Mouse (Mus musculus): ENCODE measurements at regions not wholly inside any gene's neighbourhood (a gene's known extent, or its start where the extent isn't known, plus 50 kb on each side); places are given as distances from the start of the nearest gene placed in this dataset.

DNA sequence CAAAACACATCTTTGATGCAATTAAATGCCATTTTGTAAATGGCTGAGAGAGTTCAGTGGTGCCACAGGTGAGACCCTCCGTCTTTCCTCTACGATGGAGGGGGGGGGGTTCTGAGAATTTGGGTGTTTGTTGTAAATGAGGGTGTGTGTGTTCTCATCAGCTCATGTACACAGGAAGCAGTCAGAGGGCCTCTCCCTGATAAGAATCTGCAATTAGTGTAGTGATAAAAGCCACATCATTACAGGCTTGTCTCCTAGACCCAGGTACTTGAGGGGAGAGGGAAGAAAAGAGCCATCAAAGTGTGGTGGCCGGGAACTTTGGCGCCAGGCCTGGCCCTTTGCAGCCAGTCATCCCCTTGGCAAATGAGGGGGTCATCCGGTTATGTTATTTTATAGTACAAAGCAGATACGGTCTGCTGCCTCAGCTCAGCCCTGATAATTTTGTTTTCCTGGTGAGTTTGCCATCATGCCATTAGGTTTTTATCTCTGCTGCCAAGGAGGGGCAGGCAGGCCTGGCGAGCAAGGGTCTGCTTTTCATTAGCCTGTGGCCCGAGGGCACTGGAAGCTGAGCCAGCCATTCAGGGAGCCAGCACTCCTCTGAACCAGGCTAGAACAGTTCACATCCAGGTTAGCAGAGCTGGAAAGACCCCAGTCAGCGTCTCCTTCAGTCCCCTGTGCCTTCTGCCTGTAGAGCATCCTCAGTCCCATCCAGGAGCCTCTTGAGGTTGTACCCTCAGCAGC is 59.7 kb downstream of the H2al1j start:
- no peak for DNase-seq (ENCODE audit: low spot score)

DNA sequence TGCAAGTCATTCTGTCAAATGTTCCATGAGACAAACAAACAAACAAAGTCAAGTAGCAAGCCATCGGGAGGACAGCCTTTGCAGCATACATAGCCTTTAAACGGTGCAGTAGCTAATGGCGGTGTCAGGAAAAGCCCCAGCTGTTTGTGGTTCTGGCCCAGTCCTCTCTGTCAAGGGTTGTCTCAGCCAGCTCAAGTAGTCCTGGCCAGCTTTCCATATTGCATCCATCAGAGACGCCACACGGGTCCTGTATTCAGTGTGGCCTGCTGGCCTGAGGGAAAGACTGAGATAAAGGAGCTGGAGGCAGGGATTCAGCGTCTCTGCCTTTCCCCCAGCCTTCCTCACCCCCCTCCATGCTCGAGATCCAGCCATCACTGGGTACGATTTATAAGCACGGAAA is 61.2 kb downstream of the H2al1j start:
- DNase-seq (ENCODE audit: low spot score) = peak; percentile 26

DNA sequence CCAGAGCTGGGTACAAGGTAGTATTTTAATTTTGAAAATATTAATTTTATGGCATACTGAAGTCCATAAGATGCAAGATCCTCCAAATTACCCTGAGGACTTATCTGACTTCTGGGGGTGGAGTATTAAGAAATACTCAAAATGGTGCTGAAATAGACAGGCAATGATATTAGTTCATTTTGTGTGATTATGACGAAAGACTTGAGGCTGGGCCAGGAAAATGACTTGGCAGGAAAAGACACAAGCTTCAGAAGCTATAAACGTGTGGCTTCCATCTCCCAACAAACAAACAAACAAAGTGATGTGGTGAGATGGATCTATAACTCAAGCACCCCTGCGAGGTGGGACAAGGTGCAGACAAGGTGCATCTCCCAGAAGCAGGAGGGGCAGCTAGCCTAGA is 72.8 kb downstream of the H2al1j start:
- DNase-seq (ENCODE audit: low spot score) = no peak

DNA sequence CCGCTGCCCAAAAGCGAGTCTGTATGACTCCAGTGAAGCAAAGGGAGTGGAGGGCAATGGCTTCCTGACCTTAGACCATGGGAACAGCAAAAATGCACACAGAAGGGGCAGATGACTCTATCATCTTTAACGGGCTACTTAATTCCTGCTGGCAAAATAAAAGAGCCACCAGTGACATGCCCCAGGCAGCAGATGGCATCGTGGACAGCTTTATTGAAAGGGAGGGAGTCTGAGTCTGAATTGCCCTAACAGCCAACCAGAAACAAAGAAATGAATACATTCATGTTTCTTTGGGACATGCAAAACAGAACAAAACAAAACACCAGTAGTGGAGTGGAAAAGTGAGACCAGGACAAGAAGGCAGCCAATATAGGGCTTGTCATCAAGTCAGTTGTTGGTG is 76.7 kb downstream of the H2al1j start:
- DNase-seq (ENCODE audit: low spot score) = no peak

DNA sequence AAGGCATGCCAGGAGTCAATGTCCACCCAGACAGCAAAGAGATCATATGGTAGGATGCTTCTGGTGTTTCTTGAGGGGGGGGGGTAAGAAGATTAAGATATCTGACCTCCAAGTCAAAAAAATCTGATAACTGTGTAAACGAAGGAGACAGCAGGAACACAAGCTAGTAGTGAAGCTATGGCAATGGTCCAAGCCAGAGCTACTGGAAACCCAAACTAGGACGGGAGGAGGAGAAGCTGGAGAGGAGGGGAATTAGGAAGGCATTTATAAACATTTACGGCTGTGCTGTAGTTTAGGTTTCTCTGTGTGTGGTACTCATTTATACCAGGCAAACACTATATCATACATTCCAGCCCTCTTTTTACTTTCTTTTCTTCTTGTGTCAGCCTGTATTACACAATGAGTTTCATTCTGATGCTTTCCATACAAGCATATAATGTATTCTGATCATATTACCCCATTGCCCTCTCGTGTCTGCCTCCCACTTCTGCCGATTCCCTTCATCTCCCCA is 84.7 kb downstream of the H2al1j start:
- DNase-seq (ENCODE audit: low spot score) = no peak

DNA sequence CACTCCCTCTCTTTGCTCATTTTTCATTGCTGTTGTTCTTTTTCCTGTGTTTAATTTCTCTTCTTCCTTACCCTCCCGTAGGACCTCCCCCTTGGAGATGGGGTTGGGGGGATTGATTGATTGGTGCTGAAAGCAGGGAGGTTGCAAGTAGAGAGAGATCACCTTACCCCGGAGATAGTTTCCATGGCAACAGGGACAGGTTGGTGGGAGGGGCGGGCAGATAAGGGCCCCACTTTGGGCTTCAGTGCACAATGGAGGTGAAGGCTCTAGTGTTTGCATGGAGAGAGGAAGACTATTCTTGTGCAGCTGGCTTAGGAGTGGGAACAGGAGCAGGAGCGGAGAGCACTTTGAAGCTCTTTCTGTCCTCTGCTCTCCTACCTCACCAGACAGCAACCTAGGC is 88.0 kb downstream of the H2al1j start:
- DNase-seq (ENCODE audit: low spot score) = no peak

DNA sequence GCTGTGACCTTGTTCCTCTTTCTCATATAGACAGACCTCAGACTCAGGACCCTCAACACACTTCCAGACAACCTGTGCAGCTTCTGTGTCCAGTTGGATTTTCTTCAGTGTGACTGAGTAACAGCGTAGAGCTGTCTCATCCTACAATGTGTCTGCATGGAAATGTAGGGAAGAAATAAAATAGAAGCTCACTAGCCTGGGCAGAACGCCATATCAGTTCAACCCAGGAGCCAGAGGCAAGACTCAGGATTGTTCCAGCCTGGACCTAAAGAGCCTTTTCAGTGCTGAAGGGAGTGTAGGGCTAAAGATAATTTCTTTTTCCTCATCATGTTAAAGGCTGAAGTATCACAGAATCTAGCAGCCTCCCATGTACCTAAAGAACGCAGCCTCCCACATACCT is 88.9 kb downstream of the H2al1j start:
- DNase-seq (ENCODE audit: low spot score) = no peak

DNA sequence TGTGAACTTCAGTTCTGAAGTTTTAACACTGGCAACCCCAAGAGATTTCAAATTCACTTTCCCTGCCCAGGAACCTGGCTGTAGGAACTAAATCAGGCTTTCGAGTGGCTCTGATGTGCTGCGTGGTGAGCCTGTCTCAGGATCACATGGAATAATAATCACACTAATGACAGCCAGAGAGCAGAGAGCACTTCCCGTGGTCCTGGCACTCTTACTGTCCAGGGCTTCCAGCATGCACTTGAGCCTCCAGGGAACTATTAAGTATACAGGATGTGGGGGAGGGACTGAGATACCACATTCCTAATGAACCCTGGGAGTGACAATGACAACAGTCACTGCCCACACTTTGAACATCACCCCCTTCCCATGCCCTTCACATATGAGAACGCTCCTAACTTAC is 90.2 kb downstream of the H2al1j start:
- DNase-seq (ENCODE audit: low spot score) = no peak

DNA sequence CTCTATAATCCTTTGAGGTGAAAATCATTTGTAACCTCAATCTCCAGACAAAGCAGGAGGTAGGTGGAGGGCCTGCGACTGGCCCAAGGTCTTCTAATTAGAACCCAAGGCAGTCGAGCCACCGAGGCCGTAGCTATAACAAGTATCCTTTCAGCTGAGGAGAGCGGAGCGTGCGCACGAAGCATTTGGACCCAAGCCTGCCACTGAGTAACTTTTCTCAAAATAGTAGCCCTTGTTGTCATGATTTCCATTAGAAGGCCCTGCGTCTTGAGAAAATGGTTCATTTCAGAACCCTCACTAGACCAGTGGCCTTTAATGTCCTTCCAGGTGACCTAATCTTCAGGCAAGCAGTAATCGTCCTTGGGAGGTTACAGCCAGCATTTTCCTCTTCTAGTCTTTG is 90.6 kb downstream of the H2al1j start:
- DNase-seq (ENCODE audit: low spot score) = no peak

DNA sequence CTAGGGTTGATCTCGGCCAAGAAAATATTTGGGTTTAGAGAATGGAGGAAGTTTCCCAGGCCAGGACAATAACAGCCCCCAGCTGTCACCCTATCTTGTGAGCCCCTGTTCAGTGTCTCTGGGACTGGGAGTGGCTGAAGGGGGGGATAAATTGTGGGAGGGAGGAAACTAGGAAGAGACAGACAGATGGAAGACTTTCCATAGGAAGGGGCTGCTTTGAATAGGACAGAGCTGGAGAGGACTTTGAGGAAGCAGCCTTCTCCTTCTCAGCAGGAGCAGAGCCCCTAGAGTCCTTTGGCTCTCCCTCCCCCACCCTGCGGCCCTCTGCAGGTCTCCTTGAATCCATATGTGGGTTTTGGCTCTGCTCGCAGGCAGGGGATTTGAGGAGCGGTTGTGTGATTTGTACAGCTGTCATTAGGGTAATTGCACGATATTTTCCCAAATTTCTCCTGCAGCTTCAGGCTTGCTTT is 91.6 kb downstream of the H2al1j start:
- DNase-seq (ENCODE audit: low spot score) = no peak

DNA sequence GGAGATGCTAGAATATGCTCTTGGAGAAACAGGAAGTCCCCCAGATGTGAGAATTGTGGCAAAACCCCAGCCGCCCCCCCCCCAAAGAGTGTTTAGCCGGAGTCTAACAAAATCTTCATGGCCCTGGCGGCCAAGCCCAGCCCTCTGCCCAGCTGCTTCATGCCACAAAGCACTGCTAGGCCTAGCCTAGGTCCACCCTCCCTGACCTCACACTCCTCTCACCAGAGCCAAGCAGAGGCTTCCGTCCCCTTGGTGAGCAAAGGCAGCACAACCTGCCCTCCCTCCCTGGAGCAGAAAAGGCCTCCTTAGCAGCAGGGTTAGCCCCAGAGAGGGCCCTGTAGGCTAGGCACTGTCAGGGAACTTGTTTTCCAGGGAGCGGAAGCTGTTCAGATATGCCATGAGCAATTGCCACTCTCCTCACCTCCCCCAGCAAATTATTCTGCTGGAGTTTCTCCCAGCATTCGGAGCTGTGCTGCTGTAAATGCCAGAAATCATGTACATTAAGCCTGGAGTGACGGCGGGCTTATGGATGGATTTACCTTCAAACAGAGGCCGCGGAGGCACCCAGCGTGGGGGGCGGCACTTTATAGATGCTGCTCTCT is 104.9 kb downstream of the H2al1j start:
- peak; percentile 11 for DNase-seq (ENCODE audit: low spot score)

DNA sequence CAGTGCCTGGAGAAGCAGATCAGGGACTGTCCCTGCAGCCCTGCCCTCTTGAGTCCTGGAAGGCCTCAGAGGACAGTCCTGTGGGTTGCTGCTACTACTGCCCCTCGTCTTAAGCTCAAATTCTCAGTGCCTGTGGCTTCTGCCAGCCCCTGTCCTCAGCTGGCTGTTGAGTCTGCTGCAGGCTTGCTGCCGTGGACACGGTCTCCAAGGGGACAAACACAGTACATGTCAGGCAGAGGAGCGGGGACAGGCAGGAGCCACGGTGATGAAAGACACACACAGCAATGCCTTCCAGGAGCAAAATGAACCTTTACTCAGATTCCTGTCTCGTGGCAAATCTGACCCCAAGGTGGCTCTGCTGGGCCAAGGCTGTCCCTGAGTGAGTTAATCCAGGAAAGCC is 107.7 kb downstream of the H2al1j start:
- no peak for DNase-seq (ENCODE audit: low spot score)

DNA sequence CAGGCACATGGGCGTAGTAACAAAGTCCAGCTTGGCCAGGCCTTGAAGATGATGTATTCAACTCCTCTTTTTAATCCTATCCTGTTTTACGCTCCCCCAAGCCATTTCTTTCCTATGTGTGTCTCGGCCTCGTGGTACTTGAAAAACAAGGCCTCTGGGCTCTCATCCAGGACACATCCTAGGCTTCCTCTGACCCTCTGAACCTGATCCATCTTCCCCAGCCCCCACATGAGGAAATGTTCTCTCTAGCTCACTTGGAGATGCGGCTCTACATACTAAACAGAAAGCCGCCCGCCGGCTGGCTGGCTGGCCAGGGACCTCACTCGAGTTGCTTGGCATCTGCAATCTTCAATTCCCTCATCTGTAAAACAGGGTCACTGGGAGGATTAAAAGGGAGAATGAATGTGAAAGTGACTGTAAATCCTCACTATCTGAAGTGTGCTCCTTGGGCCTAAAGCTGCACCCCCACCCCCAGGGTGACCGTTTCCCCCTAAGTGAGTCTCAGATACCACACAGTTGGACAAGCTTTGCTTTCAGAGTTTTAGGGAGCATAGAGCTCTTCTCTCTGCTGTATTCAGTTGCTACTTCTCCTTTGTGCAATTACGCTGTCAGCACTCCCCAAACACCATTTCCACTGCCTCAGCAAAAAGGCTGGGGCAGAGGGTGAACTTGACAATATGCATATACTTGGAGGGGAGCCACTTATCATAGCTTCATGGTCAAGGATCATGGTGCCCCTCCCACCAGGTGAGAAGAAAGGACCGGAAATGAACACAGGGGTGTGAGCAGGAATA is 109.7 kb downstream of the H2al1j start:
- DNase-seq (ENCODE audit: low spot score) = peak; percentile 9

DNA sequence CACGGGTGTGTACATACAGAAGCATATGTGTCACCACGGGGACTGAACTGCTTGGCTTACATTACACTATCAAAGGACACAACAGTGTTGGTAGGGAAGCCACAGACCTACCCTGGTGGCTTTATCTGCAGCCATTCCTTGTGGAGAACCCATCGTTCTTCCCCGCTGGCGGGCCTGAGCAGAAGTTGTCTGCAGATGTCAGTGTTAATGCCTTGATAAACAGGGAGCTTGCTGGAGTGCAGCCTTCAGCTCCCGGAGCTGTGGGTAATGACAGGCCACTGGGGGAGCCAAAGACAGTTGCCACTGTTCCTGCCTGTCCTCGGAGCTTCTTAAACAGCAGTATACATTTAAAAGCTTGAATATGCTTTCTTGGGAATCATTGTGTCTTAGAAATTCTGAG is 115.9 kb downstream of the H2al1j start:
- peak; percentile 16 for DNase-seq (ENCODE audit: low spot score)

DNA sequence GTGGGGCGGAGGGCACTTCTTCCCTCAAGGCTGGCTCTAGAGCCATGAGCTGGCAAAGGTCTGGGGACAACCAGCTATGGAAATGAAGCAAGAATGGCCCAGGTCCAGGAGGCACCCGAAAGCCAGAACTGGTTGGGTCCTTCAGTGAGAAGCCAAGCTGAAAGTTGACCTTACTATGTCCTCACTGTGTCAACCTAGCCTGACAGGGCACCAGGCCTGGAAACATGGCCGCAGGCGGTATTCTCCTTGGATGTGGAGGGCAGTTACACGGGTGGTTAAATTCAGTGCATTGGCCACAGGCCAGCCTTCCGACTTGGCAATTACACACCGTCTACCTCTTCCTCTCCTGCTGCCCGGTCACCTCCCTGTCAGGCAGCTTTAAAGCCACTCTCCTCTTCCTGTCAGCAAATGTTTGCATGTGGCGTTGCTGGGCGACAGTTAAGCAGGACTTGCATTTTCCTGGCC is 116.7 kb downstream of the H2al1j start:
- no peak for DNase-seq (ENCODE audit: low spot score)

DNA sequence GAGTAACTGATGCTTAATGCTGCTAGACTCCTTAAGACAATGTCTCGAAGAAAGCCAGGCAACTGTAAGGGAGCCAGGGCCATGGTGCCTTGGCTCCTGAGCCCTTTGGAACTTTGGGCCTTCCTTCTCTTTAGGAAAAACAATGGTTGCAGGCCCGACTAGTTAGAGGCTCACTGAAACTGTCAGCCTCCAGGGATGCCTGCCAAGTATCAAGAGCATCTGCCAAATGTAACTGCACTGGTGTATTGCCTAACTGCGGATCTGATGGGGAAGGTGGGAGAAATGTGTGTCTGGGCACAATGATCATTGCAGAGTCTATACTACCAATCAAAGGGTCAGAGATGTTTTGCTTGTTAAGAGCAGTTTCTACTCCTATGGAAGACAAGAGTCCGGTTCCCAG is 121.1 kb downstream of the H2al1j start:
- DNase-seq (ENCODE audit: low spot score) = no peak

DNA sequence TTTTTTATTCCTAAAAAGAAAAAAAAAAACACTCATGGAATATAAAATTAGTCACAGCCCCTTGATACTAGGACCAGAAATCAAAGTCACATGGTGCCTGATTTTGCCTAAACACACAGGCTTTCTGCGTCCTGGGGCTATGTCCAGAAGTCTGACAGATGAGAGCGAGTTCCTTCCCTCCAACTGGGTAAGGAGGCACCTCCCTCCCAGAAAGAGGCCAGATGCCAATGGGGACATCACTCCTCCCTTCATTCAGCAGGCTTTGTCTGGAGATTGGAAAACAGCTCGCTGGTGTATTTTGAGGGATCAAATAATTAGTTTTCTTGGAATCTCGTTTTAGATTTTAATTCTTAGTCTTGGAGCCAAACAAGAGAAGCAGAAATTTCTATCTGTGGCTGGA is 130.9 kb downstream of the H2al1j start:
- DNase-seq (ENCODE audit: low spot score) = no peak

DNA sequence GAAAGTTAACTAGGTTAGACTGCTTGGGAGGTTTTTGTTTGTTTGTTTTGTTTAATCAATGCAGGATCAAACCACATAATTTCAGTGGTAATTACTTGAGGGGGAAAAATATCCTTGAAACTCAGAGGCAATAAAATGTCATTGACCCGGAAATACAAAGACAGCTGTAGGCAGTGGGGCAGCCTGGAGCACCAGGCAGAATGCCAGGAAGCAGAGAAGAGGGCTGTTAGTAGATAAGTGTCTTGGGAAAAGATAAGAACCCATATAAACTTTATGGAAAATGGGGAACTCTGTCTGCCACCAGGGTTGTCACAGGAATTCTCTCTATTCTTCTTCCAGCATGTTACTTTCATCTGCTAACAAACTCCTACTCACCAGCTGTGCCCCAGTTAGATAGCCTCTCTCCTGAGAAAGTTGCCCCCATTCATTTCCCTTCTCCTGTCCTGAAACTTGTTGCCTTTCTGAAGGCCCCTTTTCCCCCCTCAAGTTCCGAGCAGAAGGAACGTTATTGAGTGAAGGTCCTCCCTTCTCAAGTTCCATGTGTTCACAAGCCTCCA is 136.4 kb downstream of the H2al1j start:
- DNase-seq (ENCODE audit: low spot score) = no peak

DNA sequence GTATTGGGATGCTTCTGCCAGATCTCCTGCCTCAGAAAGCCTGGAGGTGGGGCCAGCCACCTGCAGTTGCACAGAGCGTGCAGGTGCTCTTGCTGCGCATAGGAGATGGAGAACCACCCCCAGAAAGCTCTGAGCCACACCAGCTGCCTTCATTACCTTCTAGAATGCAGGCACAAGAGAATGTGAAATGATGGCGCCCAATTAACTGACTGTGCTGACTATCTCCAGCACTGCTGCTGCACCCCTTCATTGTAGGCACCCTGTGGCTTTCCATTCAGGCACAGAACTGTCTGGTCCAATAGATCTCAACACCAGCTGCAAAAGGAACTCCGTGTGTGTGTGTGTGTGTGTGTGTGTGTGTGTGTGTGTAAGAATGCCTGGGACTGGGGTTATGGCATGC is 138.6 kb downstream of the H2al1j start:
- DNase-seq (ENCODE audit: low spot score) = no peak

DNA sequence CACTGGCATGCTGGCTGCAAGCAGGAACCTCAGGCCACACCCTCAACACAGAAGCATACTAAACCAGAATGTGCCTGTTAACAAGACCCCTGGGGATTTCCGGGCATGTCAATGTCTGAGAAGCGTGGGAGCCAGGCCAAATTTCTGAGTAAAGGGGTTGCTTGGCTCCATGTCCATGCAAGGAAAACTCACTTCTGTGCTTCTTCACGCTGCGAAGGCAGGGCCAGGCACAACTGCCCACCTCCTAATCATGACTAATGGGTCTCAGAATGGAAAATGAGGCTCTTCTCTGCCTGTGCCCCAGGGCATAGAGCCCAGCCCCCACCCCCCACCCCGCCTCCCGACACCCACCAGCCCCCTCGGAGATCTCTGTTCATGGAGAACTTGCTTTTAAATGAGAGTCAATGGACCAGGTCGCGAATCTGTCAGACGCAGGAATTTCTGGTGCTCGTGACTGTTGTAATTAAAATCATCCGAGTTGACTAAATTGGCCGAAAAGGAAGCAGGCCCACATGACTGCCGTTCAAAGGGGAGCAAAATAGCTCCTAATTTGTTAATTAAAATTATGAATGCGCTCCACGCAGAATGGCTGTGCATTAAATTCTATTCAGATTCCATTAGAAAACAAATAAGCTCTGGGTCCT is 152.2 kb downstream of the H2al1j start:
- no peak for DNase-seq (ENCODE audit: low spot score)

DNA sequence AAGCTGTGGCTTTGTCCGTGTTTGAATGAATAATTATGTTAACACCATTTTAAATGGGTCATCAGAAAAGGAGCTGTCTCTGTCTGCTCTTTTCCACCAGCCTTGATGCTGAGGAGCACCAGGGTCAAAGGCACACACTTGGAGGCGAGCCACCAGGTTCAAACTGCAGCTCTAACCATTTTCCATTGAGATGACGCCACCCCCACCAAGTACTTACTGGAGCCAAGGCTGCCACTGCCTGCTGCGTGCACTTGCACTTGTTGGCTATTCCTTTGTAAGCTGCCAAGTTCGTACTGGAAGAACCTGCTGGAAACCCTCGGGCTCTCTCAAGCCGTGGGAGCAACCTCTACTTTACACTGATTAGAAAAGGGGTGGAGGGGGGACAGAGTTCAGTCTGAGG is 154.5 kb downstream of the H2al1j start:
- DNase-seq (ENCODE audit: low spot score) = no peak

DNA sequence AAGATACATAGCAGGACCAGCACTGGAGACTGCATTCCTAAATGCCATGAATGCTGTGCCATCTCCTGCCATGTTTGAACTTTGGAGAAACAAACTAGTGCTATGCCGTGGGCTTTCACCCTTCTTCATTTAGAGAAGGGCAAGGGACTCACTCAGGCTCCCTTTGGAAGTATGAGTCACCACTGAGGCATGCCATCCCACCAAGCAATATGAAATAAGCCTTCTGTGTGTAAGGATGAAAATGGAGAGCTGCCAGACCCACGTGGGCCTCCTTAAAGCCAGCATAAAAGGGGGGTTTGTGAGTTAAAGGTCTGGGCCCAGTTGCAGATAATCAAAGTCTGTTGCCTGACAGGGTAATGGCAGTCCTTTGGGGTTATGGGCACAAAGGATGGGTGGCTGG is 159.0 kb downstream of the H2al1j start:
- no peak for DNase-seq (ENCODE audit: low spot score)
